Mouse (Mus musculus) hindbrain, embryonic 15.5 days (tissue): ENCODE data around the gene Sh2d7. TPM values are rescaled to one million over a fixed set of nuclear protein-coding genes. Genes with fewer than 3 reads are reported as not detected.
"Not testable (repeated sequence)": the region's sequence is repeated elsewhere in the genome, so short reads cannot be mapped to it uniquely, and the experiment has no call there.

Source experiments
- ATAC-seq: fragments of 200-750 bp; cut with Nextera tagmentation; 2 replicates; pipeline ENCODE4 v1.8.0; 2017; ENCODE audit warnings: low read depth, moderate number of reproducible peaks, moderate TSS enrichment; ENCODE audit not compliant: low FRiP score
- H3K27ac ChIP-seq: fragments of 300-500 bp; sonication (generic); replicated peaks from 2 replicates; pipeline ENCODE4 v1.5.1; 2015; ENCODE audit warnings: mild to moderate bottlenecking, inconsistent platforms
- H3K27me3 ChIP-seq: fragments of 300-500 bp; sonication (generic); 2 replicates; pipeline ENCODE4 v1.6.1; 2015; ENCODE audit warnings: control low read depth, inconsistent platforms
- H3K36me3 ChIP-seq: fragments of 300-500 bp; sonication (generic); 2 replicates; pipeline ENCODE4 v1.6.1; 2015; ENCODE audit warnings: control low read depth, inconsistent platforms
- H3K4me1 ChIP-seq: fragments of 300-500 bp; sonication (generic); replicated peaks from 2 replicates; pipeline ENCODE4 v1.6.1; 2015; ENCODE audit warnings: control low read depth, inconsistent platforms
- H3K4me2 ChIP-seq: fragments of 300-500 bp; sonication (generic); 2 replicates; pipeline ENCODE4 v1.6.1; 2015; ENCODE audit warnings: moderate library complexity, mild to moderate bottlenecking, inconsistent platforms
- H3K4me3 ChIP-seq: fragments of 300-500 bp; sonication (generic); 2 replicates; pipeline ENCODE4 v1.5.1; 2015; ENCODE audit warnings: mild to moderate bottlenecking, inconsistent platforms
- H3K9ac ChIP-seq: fragments of 300-500 bp; sonication (generic); 2 replicates; pipeline ENCODE4 v1.6.1; 2015; ENCODE audit warnings: inconsistent platforms
- H3K9me3 ChIP-seq: fragments of 300-500 bp; sonication (generic); 2 replicates; pipeline ENCODE4 v1.6.1; 2016; ENCODE audit warnings: control low read depth, inconsistent platforms
- WGBS: fragments of 180-500 bp; shearing (Covaris S2); methylation state at CpG from one replicate; pipeline ENCODE4 v1.1.7; 2015; 5-methylcytosine and 5-hydroxymethylcytosine counted together
- polyA plus RNA-seq: library from polyadenylated mRNA; unstranded; fragments of >200 nt; fragmentation: Nextera tagmentation; extraction: Ambion mirVana; gene quantifications from 2 replicates; pipeline ENCODE4 v1.2.1, GENCODE M21; 2015

The Sh2d7 gene
- polyA plus RNA-seq, 1 experiment from 2014 or later, result not detected

DNA sequence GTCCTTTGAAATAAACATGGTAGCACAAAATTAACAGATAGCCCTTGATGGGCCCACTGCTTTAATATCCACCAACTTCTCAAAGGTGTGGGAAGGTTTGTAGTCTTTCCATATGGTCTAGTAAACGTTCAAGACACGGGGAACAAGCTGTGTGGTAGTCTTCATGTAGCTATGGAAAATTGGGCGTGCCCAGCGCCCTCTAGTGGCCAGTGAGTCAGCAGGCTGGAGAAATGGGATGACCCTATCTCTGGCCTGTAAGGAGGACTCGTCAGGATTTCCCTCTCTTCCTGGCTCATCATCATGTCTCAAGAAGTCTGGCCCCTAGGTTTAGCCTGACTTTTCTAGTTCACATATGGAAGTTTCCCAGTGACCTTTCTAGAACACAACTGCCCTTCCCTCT, 8.8 kb downstream of the Sh2d7 start:
- Histone ChIP-seq H3K27me3 (no peaks in the 10 kb centered on the region), H3K4me3 (no peak overlapping the region), H3K9ac (no peak overlapping the region), H3K4me1 (no peaks in the 10 kb centered on the region), H3K9me3 (no peaks in the 10 kb centered on the region), H3K4me2 (no peak overlapping the region), H3K27ac (no peak overlapping the region), H3K36me3 (0 out of 2 replicates have a peak, but pooled peaks cover 7% of the 10 kb centered on the region)
- ATAC-seq, result no peak
- WGBS, result 14% methylated on average over 5 of the region's 5 CpGs

DNA sequence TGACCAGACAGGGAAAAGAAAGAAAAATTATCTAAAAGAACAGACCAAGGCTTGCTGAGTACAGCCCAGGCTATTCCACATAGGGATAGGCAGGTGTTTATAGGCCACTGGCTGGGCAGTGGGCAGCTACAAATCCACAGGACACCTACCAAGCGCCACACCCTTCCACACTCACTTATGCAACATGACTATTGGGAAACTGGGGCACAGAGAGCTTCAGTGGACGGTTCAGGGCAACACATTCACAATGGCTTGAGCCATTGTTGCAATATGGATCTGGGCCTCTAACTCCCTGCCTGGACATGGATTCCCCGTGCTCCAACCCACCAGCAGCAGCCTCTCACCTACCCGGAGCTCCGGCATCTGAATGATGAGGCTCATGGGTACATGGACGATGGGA, 10.6 kb downstream of the Sh2d7 start:
- no peak overlapping the region for H3K27ac ChIP-seq
- H3K4me1 ChIP-seq, result no peaks in the 10 kb centered on the region
- no peak overlapping the region for H3K4me3 ChIP-seq
- no peaks in the 10 kb centered on the region for H3K9me3 ChIP-seq
- ATAC-seq, result no peak
- H3K36me3 ChIP-seq, result 0 out of 2 replicates have a peak, but pooled peaks cover 7% of the 10 kb centered on the region
- no peak overlapping the region for H3K9ac ChIP-seq
- no peak overlapping the region for H3K4me2 ChIP-seq
- WGBS, result 93% methylated on average over 6 of the region's 6 CpGs
- no peaks in the 10 kb centered on the region for H3K27me3 ChIP-seq

- H3K4me3 ChIP-seq, result no peak overlapping the region
- ATAC-seq, result no peak
- no peaks in the 10 kb centered on the region for H3K27me3 ChIP-seq
- 0 out of 2 replicates have a peak, but pooled peaks cover 3% of the 10 kb centered on the region for H3K36me3 ChIP-seq
- no peak overlapping the region for H3K4me2 ChIP-seq
- no peak overlapping the region for H3K9ac ChIP-seq
- WGBS, result 34% methylated on average over 5 of the region's 5 CpGs
- no peaks in the 10 kb centered on the region for H3K4me1 ChIP-seq
- H3K27ac ChIP-seq, result no peak overlapping the region
- H3K9me3 ChIP-seq, result no peaks in the 10 kb centered on the region
Observed at GRCm38 (mm10) chr9:54552409-54552808, 13.6 kb downstream of the Sh2d7 start.

DNA sequence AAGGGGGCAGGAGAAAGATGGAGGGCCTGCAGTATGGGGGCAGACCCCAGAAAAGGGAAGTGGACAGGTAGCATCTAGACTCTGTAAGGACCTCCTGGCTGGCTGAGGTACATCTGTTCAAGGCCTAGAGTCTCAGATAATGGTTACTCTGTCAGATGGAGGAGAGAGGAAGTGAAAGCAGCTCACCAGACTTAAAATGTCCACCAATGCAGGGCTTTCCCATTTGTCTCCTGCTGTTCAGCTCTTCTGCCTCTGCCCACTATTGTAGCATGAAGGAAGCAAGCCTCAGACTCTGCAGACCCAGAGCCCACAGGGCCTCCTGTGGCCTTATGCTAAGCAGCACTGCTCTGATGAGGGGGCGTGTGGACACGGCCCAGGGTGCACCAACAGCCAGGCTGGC, 16.3 kb downstream of the Sh2d7 start:
- peaks cover 12% of the 10 kb centered on the region for H3K4me1 ChIP-seq
- no peak overlapping the region for H3K27ac ChIP-seq
- no peaks in the 10 kb centered on the region for H3K36me3 ChIP-seq
- no peaks in the 10 kb centered on the region for H3K27me3 ChIP-seq
- WGBS, result 64% methylated on average over 2 of the region's 2 CpGs
- no peak overlapping the region for H3K4me2 ChIP-seq
- no peak overlapping the region for H3K4me3 ChIP-seq
- ATAC-seq, result no peak
- no peaks in the 10 kb centered on the region for H3K9me3 ChIP-seq
- H3K9ac ChIP-seq, result no peak overlapping the region

DNA sequence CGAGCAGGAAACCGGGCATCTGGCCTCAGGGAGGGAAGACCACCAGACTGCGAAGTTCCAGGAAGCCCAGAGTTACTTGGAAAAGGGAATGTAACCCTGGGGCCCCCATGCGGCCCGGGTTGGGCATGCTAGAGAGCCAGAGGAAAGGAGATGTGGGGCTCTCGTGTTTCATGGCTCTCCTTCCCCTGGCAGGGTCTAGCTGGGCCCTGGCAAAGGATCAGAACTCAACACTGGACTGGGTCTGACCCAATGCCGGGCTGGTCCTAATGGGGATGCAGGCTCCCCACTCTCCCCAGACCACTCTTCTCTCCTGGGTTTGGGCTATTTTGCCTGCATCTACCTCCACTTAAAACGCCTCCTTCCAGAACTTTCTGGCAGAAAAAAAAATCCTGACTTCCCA, 19.9 kb downstream of the Sh2d7 start:
- no peaks in the 10 kb centered on the region for H3K9me3 ChIP-seq
- 80% methylated on average over 8 of the region's 8 CpGs for WGBS
- no peaks in the 10 kb centered on the region for H3K36me3 ChIP-seq
- no peak overlapping the region for H3K4me3 ChIP-seq
- peaks cover 15% of the 10 kb centered on the region for H3K4me1 ChIP-seq
- no peak overlapping the region for H3K9ac ChIP-seq
- peak overlapping the region; percentile 64; the same call in 1 of the 2 replicates for H3K4me2 ChIP-seq
- ATAC-seq, result no peak
- H3K27ac ChIP-seq, result no peak overlapping the region
- H3K27me3 ChIP-seq, result no peaks in the 10 kb centered on the region

DNA sequence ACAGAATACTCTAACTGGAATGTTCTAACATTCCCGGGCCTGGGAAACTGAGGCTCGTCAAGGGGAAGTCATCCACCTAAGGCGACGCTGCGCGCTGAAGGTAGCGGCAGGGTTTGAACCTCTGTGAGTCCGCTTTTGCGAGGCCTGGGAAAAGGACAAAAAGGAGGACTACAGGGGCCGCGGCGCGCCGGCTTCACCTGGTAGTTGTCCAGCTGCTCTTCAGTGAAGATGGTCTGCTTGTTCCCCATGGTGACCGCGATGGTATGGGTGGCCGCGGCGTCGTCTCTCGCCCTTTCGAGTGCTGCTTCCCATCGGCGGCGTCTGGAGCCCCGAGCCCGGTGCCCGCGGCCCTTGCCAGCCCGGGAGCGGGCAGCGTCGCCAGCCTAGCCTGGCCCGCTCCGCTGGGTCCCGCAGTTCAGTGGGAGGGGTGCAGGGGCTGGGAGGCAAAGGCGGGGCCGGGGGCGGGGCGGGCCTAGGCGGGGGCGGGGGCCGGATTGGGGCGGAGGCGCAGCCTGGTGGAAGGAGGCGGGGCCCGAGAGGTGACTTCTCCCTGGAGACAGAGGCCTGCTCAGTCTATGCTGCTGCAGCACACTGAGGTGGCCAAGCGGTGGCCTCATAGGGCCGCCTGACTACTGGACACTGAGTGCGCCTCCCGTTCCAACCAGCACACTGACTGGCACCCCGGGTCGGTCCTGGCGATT, 21.1 kb downstream of the Sh2d7 start, which contains the start of gene Cib2:
Cib2 (minus strand) TSS at position 448 of the 701 bp plus-strand sequence.
- Histone ChIP-seq H3K9ac (peak within 1 kb of the TSS; percentile 56), H3K27me3 (no peaks in the 10 kb centered on the region), H3K4me1 (peaks cover 15% of the 10 kb centered on the region), H3K36me3 (no peaks in the 10 kb centered on the region), H3K9me3 (no peaks in the 10 kb centered on the region), H3K4me2 (peak within 1 kb of the TSS; percentile 64), H3K27ac (peak within 1 kb of the TSS; percentile 27; the same call in 1 of the 2 replicates), H3K4me3 (peak within 1 kb of the TSS; percentile 50)
- ATAC-seq, result peak; percentile 98
- WGBS, result 1% methylated on average over 47 of the region's 54 CpGs

- WGBS, result 93% methylated on average over 8 of the region's 8 CpGs
- no peaks in the 10 kb centered on the region for H3K9me3 ChIP-seq
- H3K9ac ChIP-seq, result no peak overlapping the region
- ATAC-seq, result no peak
- H3K36me3 ChIP-seq, result no peaks in the 10 kb centered on the region
- peaks cover 15% of the 10 kb centered on the region for H3K4me1 ChIP-seq
- no peaks in the 10 kb centered on the region for H3K27me3 ChIP-seq
- no peak overlapping the region; the same call in 1 of the 2 replicates for H3K27ac ChIP-seq
- peak overlapping the region; percentile 64; the same call in 1 of the 2 replicates for H3K4me2 ChIP-seq
- no peak overlapping the region for H3K4me3 ChIP-seq
Observed at GRCm38 (mm10) chr9:54560831-54561601, 22.2 kb downstream of the Sh2d7 start.

- WGBS, result 77% methylated on average over 4 of the region's 4 CpGs
- Histone ChIP-seq H3K4me2 (no peak overlapping the region), H3K27ac (no peak overlapping the region), H3K36me3 (no peaks in the 10 kb centered on the region), H3K4me3 (no peak overlapping the region), H3K9me3 (no peaks in the 10 kb centered on the region), H3K4me1 (no peaks in the 10 kb centered on the region), H3K27me3 (no peaks in the 10 kb centered on the region), H3K9ac (no peak overlapping the region)
- ATAC-seq, result no peak
Observed at GRCm38 (mm10) chr9:54566958-54567357, 28.2 kb downstream of the Sh2d7 start.

DNA sequence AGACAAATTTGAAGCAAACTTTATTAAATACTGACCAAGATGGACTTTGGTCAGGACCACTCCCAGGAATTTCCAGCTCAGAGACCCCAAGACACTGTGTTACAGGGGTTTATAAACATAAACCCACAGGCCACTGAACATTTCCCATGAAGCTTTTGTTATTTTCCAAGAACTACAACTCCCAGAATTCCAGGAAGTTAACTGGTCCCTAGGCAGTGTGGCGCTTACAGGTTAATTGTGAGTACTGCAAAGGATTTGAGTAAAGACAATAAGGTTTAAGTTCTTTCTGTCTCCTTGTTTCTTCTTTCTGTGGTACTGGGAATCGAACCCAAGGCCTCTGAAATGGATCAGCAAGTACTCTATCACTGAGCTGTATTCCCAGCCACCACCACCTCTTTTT, 29.9 kb downstream of the Sh2d7 start:
- ATAC-seq, result no peak
- Histone ChIP-seq H3K4me1 (no peaks in the 10 kb centered on the region), H3K27ac (no peak overlapping the region), H3K9ac (no peak overlapping the region), H3K9me3 (no peaks in the 10 kb centered on the region), H3K27me3 (no peaks in the 10 kb centered on the region), H3K4me2 (no peak overlapping the region), H3K4me3 (no peak overlapping the region), H3K36me3 (no peaks in the 10 kb centered on the region)
- 42% methylated on average over 2 of the region's 2 CpGs for WGBS

GRCm38 (mm10) chr9:54571130-54571839, 32.5 kb downstream of the Sh2d7 start:
- no peak overlapping the region for H3K27ac ChIP-seq
- no peak for ATAC-seq
- H3K4me2 ChIP-seq, result no peak overlapping the region
- no peaks in the 10 kb centered on the region for H3K9me3 ChIP-seq
- H3K36me3 ChIP-seq, result no peaks in the 10 kb centered on the region
- WGBS, result 82% methylated on average over 9 of the region's 9 CpGs
- no peak overlapping the region for H3K9ac ChIP-seq
- H3K4me1 ChIP-seq, result no peaks in the 10 kb centered on the region
- no peaks in the 10 kb centered on the region for H3K27me3 ChIP-seq
- H3K4me3 ChIP-seq, result no peak overlapping the region

GRCm38 (mm10) chr9:54583712-54584111, 44.9 kb downstream of the Sh2d7 start:
- H3K9me3 ChIP-seq, result no peaks in the 10 kb centered on the region
- no peak overlapping the region for H3K4me3 ChIP-seq
- H3K9ac ChIP-seq, result no peak overlapping the region
- H3K4me1 ChIP-seq, result peaks cover 19% of the 10 kb centered on the region
- no peaks in the 10 kb centered on the region for H3K36me3 ChIP-seq
- WGBS, result 69% methylated on average over 1 of the region's 1 CpGs
- ATAC-seq, result no peak
- H3K27me3 ChIP-seq, result no peaks in the 10 kb centered on the region
- no peak overlapping the region for H3K27ac ChIP-seq
- H3K4me2 ChIP-seq, result no peak overlapping the region

DNA sequence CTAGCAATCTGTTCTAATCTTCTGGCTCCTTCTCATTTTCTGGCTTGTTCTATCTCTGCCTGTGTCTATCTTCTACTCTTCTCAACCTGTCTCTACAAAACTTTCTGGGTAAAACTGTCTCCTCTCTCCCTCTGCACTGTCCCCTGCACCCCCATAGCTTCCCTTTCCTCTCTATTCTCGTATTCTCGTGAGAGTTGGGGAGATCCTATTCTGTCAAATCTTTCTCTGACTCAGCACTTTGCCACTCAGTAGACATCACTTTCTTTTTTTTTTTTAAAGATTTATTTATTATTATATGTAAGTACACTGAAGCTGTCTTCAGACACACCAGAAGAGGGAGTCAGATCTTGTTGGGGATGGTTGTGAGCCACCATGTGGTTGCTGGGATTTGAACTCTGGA, 45.3 kb downstream of the Sh2d7 start:
- 82% methylated on average over 2 of the region's 2 CpGs for WGBS
- H3K4me1 ChIP-seq, result peaks cover 19% of the 10 kb centered on the region
- H3K36me3 ChIP-seq, result not testable (repeated sequence)

More for the DNA sequence above, 45.3 kb downstream of the Sh2d7 start:
- not testable (repeated sequence) for H3K4me3 ChIP-seq, H3K9ac ChIP-seq, ATAC-seq, H3K4me2 ChIP-seq, H3K27me3 ChIP-seq, H3K9me3 ChIP-seq, H3K27ac ChIP-seq
